Mouse (Mus musculus) small intestine, adult 2 months (tissue): ENCODE data around the gene Wdr41. TPM values are rescaled to one million over a fixed set of nuclear protein-coding genes. Genes with fewer than 3 reads are reported as not detected.

Experiments used
- H3K27ac ChIP-seq: fragments of 200-500 bp; 2 replicates; pipeline ENCODE4 v1.5.1; 2012; ENCODE audit warnings: low read depth, low read length, control low read depth, inconsistent platforms; ENCODE audit not compliant: insufficient read depth
- H3K27me3 ChIP-seq: fragments of 200-500 bp; 2 replicates; pipeline ENCODE4 v1.6.1; 2012; ENCODE audit warnings: mild to moderate bottlenecking, moderate library complexity, low read length, inconsistent platforms; ENCODE audit not compliant: control insufficient read depth, insufficient read depth
- H3K36me3 ChIP-seq: fragments of 200-500 bp; 2 replicates; pipeline ENCODE4 v1.6.1; 2012; ENCODE audit warnings: mild to moderate bottlenecking, low read length, control low read depth, inconsistent platforms; ENCODE audit not compliant: control insufficient read depth, insufficient read depth
- H3K4me1 ChIP-seq: fragments of 200-500 bp; 2 replicates; pipeline ENCODE4 v1.6.1; 2012; ENCODE audit warnings: low read length, inconsistent platforms, mixed read lengths; ENCODE audit not compliant: control insufficient read depth, insufficient read depth, insufficient read length
- H3K4me3 ChIP-seq: fragments of 200-500 bp; 2 replicates; pipeline ENCODE4 v1.5.1; 2012; ENCODE audit warnings: low read depth, mild to moderate bottlenecking, control low read depth, inconsistent platforms, low read length, moderate library complexity
- CTCF ChIP-seq: fragments of 200-500 bp; IDR thresholded peaks from 2 replicates; pipeline ENCODE4 v1.5.1; 2012; ENCODE audit warnings: low read depth, mild to moderate bottlenecking, control low read depth, inconsistent platforms, low read length, moderate library complexity, mixed read lengths; ENCODE audit not compliant: insufficient replicate concordance, insufficient read length; ENCODE audit errors: extremely low read depth
- POLR2A ChIP-seq: fragments of 200-500 bp; IDR thresholded peaks from 2 replicates; pipeline ENCODE4 v1.6.1; 2012; ENCODE audit warnings: low read depth, mild to moderate bottlenecking, control low read depth, inconsistent platforms, low read length, moderate library complexity
- WGBS: fragments of 180-500 bp; shearing (Covaris S2); methylation state at CpG from one replicate; pipeline ENCODE4 v1.1.7; 2018; 5-methylcytosine and 5-hydroxymethylcytosine counted together
- polyA plus RNA-seq: library from polyadenylated mRNA; depleted of rRNA; stranded (reverse); fragments of >200 nt; gene quantifications from 2 replicates; pipeline ENCODE4 v1.2.3, GENCODE M21; 2012; rRNA removed

Gene Wdr41
- polyA plus RNA-seq, result 3.4 and 5.9 TPM in 2 replicates

GRCm38 (mm10) chr13:94976219-94977186 lies at the start of gene Wdr41:
Gene Wdr41, plus strand, starts transcription at chr13:94976344.
- H3K27ac ChIP-seq, result peak within 1 kb of the TSS; percentile 94
- H3K36me3 ChIP-seq, result peaks cover 3% of the 10 kb centered on the region
- WGBS, result under 1% methylated on average over 67 of the region's 68 CpGs
- H3K27me3 ChIP-seq, result 0 out of 2 replicates have a peak, but pooled peaks cover 2% of the 10 kb centered on the region
- H3K4me3 ChIP-seq, result peak within 1 kb of the TSS; percentile 88
- TF ChIP-seq CTCF (peak; percentile 97), POLR2A (no peak; the same call in none of the 2 replicates)
- peaks cover 8% of the 10 kb centered on the region; the same call in 1 of the 2 replicates for H3K4me1 ChIP-seq

DNA sequence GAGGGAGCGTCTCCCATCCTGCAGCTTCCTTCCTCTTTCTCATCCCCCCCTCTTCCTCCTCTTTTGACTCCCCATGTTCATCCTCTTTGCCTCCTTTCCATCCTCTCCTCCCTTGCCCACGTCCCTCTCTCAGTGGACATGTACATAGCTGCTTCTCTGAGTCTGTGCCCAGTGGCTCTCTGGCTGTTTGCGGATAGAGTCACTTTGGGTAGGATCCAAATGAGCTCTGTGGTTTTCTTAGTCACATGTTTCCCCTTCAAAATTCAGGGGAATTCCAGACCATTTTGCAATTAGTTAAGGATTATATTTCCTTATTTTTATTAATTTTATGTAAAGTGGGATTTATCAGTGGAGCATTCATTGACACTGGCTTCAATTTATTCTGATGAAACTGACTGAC lies 48.1 kb upstream of the Wdr41 start:
- 66% methylated on average over 3 of the region's 3 CpGs for WGBS
- peaks cover 7% of the 10 kb centered on the region for H3K27me3 ChIP-seq
- H3K36me3 ChIP-seq, result no peaks in the 10 kb centered on the region
- TF ChIP-seq POLR2A (no peak), CTCF (no peak)
- no peak overlapping the region for H3K4me3 ChIP-seq
- no peaks in the 10 kb centered on the region for H3K4me1 ChIP-seq
- no peak overlapping the region for H3K27ac ChIP-seq

GRCm38 (mm10) chr13:94938418-94938817 lies 37.7 kb upstream of the Wdr41 start:
- Histone ChIP-seq H3K4me1 (no peaks in the 10 kb centered on the region), H3K4me3 (no peak overlapping the region), H3K27me3 (0 out of 2 replicates have a peak, but pooled peaks cover 6% of the 10 kb centered on the region), H3K27ac (no peak overlapping the region), H3K36me3 (no peaks in the 10 kb centered on the region)
- 64% methylated on average over 5 of the region's 5 CpGs for WGBS
- no peak for TF ChIP-seq POLR2A
- TF ChIP-seq CTCF, result no peak

- WGBS, result 68% methylated on average over 5 of the region's 5 CpGs
- TF ChIP-seq POLR2A (no peak), CTCF (no peak)
- no peak overlapping the region for H3K4me3 ChIP-seq
- no peaks in the 10 kb centered on the region for H3K4me1 ChIP-seq
- no peaks in the 10 kb centered on the region for H3K36me3 ChIP-seq
- no peak overlapping the region for H3K27ac ChIP-seq
- 0 out of 2 replicates have a peak, but pooled peaks cover 6% of the 10 kb centered on the region for H3K27me3 ChIP-seq
These were observed 36.0 kb upstream of the Wdr41 start for GRCm38 (mm10) chr13:94940104-94940503.

DNA sequence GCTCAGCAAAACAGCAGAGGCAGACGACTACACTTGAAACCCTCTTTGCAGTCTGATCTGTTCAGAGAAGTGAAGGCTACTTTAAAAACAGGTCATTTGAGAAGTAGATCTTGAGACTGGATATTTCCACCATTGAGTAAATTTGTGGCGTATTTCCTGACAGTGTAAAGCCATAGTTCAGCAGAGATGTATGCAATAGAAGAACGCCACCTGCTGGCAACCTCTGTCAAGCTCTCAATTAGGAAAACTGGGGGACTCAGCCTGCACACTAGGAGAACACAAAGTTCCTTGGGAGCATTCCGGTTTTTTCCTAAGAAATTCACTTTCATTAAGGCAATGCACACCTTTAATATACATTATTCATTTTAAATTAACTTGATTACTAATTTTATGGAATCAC lies 34.9 kb upstream of the Wdr41 start:
- Histone ChIP-seq H3K4me1 (no peaks in the 10 kb centered on the region), H3K36me3 (no peaks in the 10 kb centered on the region), H3K27me3 (peaks cover 6% of the 10 kb centered on the region; the same call in 1 of the 2 replicates), H3K4me3 (no peak overlapping the region), H3K27ac (no peak overlapping the region)
- TF ChIP-seq CTCF, result 0 out of 2 replicates have a peak, but pooled peaks have one; percentile 14
- TF ChIP-seq POLR2A, result no peak
- WGBS, result 14% methylated on average over 4 of the region's 4 CpGs

DNA sequence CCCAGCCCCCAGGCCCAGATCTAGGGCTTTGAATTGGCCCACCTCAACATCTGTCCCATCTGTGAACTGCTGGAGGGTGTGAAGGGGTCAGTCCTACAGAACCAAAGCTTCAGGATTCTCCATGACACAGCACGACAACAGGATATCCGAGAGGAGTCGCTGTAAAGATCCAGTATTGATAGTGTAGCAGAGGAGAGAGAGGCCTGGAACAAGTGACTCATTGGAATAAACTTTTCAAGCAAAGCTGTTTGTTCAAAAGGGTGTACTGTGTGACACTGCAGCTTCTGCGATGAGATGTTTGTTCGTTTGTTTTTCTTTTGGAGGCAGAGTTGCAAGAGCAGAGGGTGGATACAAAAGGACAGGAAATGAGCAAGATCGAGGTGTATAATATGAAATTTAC lies 20.2 kb upstream of the Wdr41 start:
- H3K27ac ChIP-seq, result no peak overlapping the region
- H3K4me3 ChIP-seq, result no peak overlapping the region
- TF ChIP-seq POLR2A (no peak), CTCF (no peak)
- H3K4me1 ChIP-seq, result no peaks in the 10 kb centered on the region
- WGBS, result 49% methylated on average over 6 of the region's 6 CpGs
- no peaks in the 10 kb centered on the region for H3K36me3 ChIP-seq
- no peaks in the 10 kb centered on the region for H3K27me3 ChIP-seq

GRCm38 (mm10) chr13:94957965-94958364 lies 18.2 kb upstream of the Wdr41 start:
- Histone ChIP-seq H3K27ac (no peak overlapping the region), H3K27me3 (no peaks in the 10 kb centered on the region), H3K36me3 (no peaks in the 10 kb centered on the region), H3K4me1 (no peaks in the 10 kb centered on the region), H3K4me3 (no peak overlapping the region)
- TF ChIP-seq CTCF (no peak), POLR2A (no peak)
- WGBS, result 45% methylated on average over 1 of the region's 1 CpGs
